In the genomic region with DNA sequence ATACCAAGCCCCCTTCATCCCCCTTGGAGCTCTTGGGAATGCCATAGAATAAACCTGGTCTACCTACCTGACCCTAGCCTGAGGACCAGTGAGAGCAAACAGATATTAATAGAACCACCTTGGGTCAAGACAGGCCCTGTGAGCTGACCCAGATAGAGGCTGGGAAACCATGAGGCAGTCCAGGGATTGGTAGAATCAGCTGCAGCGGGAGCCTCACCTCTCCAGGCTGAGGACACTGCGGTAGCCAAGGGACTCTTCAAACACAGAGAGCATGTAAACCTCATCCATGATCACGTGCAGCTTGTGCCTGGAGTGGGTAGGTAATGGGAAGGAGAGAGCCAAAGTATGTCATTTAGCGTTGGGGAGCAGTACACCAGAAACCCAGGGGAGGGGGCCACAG, we compare ENCODE assay signal across 35 mouse cellular contexts. TPM values are rescaled to one million over a fixed set of nuclear protein-coding genes. Genes with fewer than 3 reads are reported as not detected.
"Had no signal": no experiment of that assay in that cellular context is flagged by ENCODE, and none has a peak within 500 bp of the region (broad histone marks: within the 10 kb centered on the region; RNA-seq: fewer than 3 reads in every experiment).

No protein-coding gene starts in this region.

- H3K27ac ChIP-seq: limb, embryonic 10.5 days; limb, embryonic 12.5 days; limb, embryonic 13.5 days; limb, embryonic 15.5 days; liver, embryonic 12.5 days; liver, embryonic 13.5 days; liver, embryonic 14.5 days; liver, embryonic 15.5 days; lung, embryonic 15.5 days; macrophage; midbrain, embryonic 10.5 days; midbrain, embryonic 12.5 days; midbrain, embryonic 13.5 days; midbrain, embryonic 15.5 days; neural tube, embryonic 12.5 days had no signal

- DNase-seq: left cerebral cortex, postnatal 4 days; liver; liver, embryonic 13.5 days; liver, postnatal 0 days; lung, adult 18-20 months; lung, adult 2 months; lung, embryonic 14.5 days; lung, postnatal 10 days; lung, postnatal 14 days; lung, postnatal 36 days; lung, postnatal 4 days; midbrain, embryonic 14.5 days had no signal

- H3K4me3 ChIP-seq: limb, embryonic 10.5 days; limb, embryonic 12.5 days; limb, embryonic 13.5 days; limb, embryonic 15.5 days; liver, embryonic 12.5 days; liver, embryonic 13.5 days; liver, embryonic 15.5 days; lung, embryonic 15.5 days; megakaryocyte, embryonic 14.5 days; midbrain, embryonic 10.5 days; midbrain, embryonic 12.5 days; midbrain, embryonic 13.5 days; midbrain, embryonic 15.5 days; myocyte; neural tube, embryonic 12.5 days had no signal

RNA-seq across cellular contexts. Expression of gene Accsl, which starts 30.0 kb away (rescaled TPM):
- total RNA-seq: left cerebral cortex, postnatal 25 days; liver, adult 2 months; megakaryocyte progenitor cell, adult 5-6 weeks; megakaryocyte, adult 5-6 weeks; megakaryocyte-erythroid progenitor cell, adult 5-6 weeks; midbrain, postnatal 0 days; monocyte, adult 5-6 weeks had no signal
